Mouse (Mus musculus) T-helper 1 cell (primary cell): ENCODE data around the gene Gramd1a.

ENCODE experiments used
- in situ Hi-C: fragments of 300-600 bp; cut with MboI, MseI; formaldehyde crosslinking; loops from one replicate; pipeline ENCODE4 v1.15.1; 2025; ENCODE audit warnings: high pct_unique_total_duplicates

Gramd1a gene

DNA sequence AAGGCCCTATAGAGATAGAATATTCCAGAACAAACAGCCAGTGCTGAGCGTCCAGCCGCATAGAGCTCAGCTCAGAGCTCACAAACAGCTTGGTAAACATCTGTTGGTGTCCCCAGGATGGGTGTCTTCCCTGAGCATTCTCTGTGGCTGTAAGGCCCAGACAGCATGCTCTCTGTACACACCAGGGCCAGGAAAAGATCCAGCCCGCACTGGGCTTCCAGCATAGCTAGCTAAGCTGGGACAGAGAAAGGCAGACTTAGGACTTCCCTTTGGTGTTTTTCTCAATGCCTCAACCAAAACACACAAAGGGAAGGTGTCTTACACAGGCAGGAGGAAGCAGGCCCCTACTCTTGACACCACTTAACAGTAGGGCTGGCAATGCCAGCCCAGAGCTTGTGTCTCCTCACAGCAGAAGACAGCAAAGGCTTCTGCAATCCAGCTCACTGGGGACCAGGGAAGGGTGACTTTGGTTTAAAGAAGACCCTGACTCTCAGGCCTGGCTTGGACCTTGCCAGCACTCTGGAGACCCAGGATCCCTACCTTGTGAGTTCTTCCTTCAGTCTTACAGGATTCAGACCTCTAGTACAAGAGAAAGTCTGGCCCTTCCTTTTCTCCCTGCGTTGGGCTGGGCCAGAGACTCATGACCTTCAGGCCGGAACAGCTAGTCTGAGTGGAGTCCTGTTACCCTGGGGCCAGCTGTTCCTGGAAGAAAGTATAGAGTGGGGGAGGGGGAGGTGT, at the start of gene Gramd1a:
Gene Gramd1a (minus strand): TSS at position 601 of the 738 bp plus-strand sequence.
- in situ Hi-C loops = no loop called here

DNA sequence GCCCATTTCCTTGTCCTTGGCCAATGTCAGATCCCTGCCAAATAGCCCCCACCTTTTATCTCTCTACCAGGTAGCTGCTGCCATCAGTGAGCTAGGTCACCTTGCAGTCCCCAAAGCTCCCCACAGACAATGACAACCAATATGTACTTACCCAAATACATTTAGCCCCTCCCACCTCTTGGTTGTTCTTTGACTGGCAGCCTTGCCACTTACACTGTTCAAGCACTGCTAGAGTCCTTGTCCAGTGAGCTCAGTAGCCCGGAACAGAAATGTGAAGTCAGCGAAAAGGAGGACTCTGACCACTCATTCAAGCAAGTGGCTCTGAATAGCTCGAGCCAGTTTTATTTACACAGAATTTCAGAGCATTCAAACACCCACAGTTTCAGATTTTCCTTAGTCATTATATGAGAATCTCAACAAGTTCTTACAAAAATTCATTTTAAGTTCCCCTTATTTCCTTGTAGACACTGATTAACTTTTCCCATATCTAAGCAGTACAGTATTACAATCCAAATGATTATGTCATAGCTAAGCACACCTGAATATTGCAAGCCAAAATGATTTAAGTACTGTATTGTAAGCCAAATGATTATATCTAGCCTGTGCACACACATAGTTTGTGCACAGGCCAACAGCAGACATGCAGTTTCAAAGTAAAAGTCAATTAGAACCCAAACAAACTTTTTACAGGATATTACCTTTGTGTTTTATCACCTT, 40.1 kb upstream of the Gramd1a start:
- in situ Hi-C loops = no loop called here

DNA sequence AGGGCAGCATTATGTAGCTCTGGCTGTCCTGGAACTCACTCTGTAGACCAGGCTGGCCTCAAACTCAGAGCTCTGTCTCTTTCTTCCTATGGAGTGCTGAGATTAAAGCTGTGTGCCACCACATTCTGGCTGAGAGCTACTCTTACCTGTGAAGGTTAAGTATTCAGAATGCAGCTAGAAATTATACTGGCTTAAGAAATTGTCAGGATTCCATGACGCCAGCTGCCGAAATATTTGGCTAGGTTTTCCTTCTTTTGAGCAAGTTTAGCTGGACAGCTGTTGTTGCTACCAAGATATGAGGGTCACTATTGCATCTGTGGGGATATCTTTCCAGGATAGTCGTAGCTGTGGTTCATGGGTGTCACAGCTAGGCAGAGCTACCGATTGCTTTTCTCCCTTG, 29.0 kb upstream of the Gramd1a start:
- in situ Hi-C loops = no loop called here

DNA sequence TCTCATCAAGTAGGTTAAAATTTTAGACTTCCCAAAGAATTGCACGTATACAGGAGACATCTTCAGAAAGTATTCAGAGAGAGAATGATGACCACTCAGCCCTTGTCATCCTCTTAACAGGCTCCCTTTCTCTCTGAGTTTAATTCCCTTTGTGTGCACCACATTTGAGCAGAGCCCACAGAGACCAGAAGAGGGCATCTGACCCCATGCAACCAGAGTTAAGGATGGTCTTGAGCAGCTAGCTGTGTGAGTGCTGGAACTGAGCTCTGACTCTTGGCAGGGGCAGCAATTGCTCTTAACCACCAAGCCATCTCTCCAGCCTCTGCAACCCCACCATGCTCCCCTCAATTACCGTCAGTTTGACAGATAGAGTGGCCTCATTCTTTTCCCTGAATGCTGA, 27.2 kb upstream of the Gramd1a start:
- in situ Hi-C loops = no loop called here

DNA sequence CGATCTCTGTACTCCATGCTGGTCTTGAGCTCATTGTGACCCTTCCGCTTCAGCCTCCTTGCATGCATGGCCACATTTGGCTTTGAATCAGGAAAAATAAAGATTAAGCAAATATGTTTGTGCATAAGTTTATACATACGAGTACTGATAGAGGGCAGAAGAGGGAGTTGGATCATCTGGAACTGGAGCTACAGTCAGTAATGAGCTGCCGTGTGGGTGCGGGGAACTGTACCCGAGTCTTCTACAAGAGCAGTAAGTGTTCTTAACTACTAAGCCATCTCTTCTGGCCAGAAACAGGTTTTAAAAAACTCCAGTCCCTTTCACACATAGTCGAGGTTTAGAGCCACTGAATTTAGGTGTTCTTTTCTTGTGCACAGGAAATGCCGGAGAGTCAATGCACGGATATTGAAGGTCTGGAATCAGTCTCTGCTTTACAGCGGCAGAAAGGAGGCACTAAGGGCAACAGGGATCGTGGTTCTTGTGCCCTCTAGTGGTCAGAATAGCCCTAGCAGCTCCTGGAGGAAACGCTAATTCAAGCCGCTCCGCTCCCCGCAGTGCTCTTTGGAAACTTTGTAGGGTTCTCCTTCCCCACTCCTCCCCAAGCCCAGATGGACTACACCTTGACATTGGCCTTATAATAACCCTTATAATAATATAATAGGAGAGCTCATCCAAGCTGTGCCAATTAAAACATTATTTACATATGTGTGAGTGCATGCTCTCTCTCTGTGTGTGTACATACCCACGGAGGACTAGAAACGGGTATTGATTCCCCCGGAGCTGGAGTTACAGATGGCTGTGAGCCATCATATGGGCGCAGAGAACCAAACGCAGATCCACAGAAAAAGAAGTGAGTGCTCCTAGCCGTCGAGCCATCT, 21.4 kb upstream of the Gramd1a start:
- in situ Hi-C loops = loop anchor here (5.0 kb wide), 2 partner anchors 35 to 130 kb away; no protein-coding TSS in a partner anchor

DNA sequence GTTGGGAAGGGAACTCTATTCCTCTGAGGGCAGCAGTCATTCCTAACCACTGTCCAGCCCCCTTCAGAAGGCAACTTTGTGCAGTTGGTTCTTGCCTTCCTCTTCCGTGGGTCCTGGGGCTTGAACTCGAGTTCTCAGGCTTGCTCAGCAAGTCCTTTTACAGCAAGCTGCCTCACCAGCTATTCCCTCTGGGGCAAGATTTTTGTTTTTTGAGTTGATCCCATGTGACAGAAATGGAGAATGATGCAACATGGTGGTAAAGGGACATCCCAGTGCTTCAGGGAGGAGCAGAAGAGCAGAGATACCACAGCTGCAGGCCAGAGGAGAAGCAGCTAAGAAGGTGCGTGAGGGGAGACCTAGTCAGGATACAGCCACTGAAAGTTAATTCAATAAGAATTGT, 19.4 kb upstream of the Gramd1a start:
- in situ Hi-C loops = loop anchor here (5.0 kb wide), 2 partner anchors 33 to 128 kb away; no protein-coding TSS in a partner anchor

DNA sequence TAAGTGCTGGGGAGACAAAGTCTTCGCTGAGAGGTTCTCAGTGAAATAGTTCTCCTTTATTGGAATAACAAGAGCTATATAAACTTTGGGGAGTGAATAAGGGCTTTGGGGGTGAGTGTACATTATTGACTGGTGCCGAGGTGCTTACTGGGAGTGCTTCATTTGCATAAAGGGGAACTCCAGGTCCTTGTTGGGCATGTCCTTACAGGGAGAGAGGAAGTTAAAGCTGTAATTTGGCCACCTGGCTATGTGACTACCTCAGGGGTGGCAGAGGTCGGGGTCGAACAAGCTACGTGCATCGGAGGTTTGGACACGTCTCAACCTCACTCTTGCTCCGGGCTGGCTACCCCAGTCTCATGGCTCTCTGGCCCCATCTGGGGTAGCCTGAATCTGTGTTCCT, 18.8 kb upstream of the Gramd1a start:
- in situ Hi-C loops = no loop called here

DNA sequence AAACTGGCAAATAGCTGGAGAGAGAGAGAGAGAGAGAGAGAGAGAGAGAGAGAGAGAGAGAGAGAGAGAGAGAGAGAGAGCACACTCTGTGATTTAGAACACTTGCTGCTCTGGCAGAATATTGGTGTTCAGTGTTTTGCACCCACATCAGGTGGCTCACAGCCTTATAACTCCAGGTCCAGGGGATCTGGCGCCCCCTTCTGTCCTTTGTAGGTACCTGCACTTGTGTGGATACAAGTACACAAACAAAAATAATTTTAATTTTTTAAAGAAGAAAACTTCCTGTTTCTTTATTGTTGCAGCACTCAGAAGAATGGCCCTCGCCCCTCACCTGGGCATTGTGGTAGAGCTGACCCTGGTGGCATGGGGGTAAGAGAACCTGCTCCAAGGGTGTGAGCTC, 16.5 kb upstream of the Gramd1a start:
- in situ Hi-C loops = no loop called here

DNA sequence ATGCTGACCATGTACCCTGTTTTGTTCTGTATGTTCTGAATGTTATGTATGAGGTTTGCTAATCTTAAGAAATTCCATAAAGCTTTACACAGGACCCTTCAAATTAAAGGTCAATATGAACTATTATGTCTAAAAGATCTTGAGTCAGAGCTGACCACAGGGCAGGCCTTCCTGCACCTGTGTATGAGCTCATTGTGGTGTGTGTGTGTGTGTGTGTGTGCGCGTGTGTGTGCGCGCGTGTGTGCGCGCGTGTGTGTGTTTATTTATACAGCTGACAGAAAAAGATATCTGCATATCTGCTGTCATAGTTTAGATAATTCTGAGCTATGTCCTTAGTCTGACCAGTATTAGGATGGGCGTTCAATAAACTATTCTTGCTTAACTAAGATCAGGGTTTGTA, 14.8 kb upstream of the Gramd1a start:
- in situ Hi-C loops = no loop called here

DNA sequence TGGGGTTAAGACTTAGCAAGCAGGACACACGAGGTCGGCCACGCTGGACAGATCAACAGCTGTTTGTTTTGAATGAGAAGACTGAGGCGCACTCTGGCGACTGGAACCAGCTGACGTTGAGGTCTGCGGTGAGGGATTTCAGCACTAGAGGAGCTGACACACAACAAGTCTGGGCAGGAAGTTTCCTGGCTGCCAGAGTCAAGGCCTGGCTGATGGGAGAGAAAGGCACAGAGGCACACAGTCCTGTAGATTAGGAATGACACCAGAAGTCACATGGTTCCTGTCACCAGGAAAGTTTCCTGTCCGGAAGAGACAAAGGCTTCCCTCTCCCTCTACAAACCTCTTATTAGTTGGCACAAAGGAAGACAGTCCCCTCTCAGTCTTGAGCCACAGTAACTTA, 12.7 kb upstream of the Gramd1a start:
- in situ Hi-C loops = no loop called here

DNA sequence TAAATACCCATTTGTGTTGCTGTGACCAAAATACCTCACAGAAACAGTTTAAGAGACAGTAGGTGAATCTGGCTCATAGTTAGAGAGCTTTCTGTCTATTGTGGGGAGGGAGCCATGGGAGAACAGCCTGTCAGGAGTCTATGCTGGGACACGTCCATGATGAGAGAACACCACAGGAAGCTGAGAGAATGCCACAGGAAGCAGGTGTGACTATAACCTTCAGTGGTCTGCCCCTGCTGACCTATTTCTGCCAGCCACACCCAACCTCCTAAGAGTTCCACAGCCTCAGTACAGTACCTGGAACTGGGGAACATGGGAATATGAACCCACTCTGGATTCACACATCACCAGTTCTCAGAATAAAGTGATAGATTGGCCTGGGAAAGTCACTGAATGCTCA, 9.1 kb upstream of the Gramd1a start:
- in situ Hi-C loops = no loop called here

DNA sequence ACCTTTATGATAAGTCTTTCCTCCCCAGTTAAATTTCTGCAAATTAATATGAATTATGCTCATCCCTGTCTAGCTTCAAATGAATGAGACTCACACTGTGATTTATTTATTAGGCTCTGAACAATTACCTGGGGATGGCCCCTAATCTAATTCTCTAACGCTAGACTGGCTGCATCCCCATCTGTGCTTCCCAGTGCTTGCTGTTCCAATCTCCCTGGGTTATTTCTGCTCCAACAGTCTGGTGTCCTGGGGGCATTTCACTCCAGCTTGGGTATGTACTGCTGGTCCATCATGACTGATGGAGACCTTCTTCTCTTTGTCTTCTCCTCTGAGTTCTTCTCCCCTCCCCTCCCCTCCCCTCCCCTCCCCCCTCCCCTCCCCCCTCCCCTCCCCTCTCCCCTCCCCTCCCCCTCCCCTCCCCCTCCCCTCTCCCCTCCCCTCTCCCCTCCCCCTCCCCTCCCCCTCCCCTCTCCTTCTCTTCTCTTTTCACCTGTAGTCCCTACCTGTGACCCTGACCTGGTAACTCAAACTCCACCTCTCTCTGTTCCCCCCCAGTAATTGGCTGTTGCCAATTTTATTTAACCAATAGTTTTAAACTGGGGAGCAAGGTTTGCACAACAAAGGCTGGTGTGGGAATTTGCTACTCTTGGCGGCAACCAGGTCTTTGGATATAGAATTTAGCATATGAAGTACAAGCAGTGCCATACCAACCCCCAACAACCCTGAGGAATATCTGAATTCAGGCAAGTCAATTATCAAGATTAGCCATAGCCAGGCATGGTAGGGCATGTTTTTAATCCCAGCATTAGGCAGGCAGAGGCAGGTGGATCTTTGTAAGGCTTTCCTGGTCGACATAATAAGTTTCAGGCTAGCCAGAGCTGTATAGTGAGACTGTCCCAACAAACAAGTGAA, 8.2 kb upstream of the Gramd1a start:
- in situ Hi-C loops = no loop called here

DNA sequence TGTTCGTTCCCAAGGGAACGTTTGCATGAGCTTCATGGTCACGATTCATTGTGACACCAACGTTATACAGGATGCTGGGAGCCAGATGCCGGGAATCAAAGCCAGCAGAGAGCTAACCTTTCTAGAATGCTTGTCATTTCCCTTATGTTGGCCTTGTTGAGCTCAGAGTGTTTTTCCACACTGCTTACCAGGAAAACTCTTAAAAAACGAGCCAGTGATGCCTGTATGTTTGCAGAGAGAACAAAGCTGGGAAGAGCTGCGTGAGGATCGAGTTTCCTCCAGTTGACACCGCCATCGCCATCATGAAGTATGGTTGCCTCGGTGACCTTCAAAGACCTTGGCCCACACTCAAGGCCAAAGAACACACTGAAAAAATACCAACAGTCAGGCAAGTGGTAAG, 6.6 kb upstream of the Gramd1a start:
- in situ Hi-C loops = no loop called here

DNA sequence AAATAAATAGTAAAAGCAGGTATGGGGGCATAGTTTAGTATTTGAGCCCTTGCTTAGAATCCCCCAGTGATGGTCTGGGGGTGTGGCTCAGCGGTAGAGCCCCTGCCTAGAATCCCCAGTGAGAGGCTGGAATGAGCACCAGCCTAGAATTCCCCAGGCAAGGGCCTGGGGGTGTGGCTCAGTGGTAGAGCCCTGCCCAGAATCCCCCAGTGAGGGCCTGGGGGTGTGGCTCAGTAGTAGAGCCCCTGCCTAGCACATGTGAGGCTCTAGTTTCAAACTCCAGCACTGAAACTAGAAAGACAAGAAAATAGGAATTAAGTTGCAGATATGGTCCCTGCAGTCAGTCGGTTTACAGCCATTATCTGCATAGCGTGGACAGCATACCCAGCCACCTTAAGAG, 6.1 kb upstream of the Gramd1a start:
- in situ Hi-C loops = no loop called here

DNA sequence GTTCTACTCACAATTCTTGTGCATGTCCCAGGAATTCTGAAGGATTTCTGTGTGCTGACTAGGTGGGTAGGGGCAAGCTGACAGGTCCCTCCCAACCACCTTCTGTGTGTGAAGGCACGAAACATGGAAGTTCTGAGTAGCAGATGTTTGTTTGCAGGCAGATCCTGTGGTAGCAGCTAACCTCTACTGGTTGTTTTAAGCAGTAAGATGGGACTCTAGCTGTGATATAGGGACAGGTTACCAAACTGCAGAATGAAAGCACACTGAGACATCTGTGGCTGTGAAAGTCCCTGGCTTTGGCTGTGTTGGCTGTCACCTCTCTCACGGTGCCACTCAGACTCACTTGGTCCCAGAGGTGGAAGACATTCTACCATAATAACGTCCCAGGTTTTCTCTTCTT, 5.5 kb upstream of the Gramd1a start:
- in situ Hi-C loops = no loop called here

DNA sequence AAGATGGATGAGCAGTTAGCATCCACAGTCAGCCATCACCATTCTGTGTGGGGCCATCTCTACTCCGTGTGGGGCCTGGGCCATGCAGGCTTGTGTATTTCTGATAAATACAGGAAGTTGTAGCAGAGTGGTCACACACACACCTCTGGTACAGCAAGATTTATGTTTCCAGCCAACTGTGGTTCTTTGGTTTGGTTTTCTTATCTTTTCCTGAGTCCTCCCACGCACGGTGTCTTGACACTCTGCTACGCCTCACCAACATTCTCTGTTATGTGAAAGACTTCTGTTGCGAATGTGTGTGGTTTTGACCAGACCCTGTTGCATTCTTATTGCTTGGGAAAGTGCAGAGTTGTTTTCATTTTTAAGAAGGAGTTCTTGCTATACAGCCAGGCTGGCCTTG, 5.1 kb upstream of the Gramd1a start:
- in situ Hi-C loops = no loop called here

DNA sequence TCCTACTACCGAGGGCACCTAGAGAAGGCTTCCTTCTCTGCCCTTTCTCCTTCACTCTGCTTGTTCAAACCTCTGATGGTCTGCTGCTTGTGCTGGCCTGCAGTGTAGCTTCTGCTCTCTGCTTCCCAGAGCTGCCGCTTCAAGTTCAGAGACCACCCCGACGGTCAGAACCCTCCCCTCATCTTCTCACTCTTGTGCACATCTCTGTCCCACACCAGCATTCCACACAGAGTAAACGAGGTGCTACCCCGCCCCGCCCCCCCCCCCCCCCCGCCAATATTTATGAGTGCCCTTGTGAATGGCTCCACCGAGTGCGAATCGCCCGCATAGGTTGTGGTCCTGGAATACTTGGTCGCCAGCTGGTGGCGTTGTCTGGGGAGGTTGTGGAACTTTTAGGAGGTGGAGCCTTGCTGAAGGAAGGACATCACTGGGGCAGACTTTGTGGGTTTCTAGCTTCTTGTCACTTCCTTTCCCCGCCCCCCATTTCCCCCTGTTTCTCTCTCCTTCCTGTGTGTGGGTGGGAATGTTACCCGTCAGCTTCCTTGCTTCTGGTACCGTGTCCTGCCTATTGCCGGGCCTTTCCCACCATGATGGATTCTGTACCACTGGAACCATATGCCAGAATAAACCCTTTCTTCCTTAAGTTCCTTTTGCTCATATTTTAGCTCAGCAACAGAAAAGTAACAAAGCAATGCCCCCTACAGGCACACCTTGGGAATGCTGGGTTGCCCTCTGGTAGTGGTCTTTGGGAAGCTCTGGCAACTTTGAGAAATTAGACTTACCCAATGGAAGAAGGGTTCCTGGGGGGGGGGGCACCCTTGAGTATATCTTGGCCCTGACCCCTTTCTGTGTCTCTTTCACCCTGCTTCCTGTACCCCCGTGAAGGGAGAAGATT, 585 bp upstream of the Gramd1a start:
- in situ Hi-C loops = no loop called here

DNA sequence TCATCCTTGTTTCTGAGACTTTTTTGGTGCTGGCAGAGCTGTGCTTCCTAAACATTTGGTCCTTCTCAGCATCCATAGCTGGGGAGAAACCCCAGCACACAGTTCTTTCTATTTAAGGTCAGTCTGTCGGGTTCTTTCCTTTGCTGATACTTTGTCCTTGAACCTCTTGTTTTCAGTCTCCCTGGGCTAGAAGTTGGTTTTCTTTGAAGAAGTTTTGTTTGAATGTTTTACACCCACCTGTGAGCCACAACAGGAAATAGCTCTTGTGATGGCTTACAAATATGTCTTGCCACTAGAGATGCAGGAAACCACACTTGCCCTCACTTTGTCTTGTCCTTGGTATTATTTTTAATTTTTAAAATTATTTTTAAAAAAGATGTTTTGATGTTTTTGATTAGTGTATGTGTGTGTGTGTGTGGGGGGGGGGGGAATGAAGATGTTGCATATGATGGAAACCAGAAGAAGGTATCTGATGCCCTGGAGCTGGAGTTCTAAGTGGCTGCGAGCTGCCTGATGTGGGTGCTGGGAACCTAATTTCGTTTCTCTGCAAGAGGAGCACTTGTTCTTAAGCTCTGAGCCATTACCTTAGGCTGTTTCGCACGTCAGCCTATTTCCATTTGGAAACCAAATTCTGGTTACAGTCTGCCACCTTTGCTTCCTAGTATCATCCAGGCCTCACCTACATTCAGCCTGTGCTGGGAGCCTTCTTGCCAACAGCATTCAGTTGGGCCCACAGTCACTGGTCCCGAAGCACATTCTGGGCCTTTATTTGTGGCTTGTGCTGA, 2.0 kb downstream of the Gramd1a start:
- in situ Hi-C loops = no loop called here
